Mouse (Mus musculus) kidney, adult 2 months (tissue): ENCODE measurements around the gene Aes.
A peak's percentile ranks its signal among the peaks of the same experiment; 100 is the strongest.

Experiments
- CTCF ChIP-seq: fragments of 200-500 bp; conservative IDR thresholded peaks from 2 replicates; pipeline ENCODE4 v1.5.1; 2011; ENCODE audit warnings: low read depth, mild to moderate bottlenecking, control low read depth, low read length, moderate library complexity, mixed read lengths; ENCODE audit not compliant: insufficient read depth, insufficient read length
- POLR2A ChIP-seq: fragments of 200-500 bp; IDR thresholded peaks from one replicate; pipeline ENCODE4 v1.6.1; 2011; ENCODE audit warnings: low read depth, low read length, control low read depth

- no peak for TF ChIP-seq POLR2A
- TF ChIP-seq CTCF, result 0 out of 2 replicates have a peak, but pooled peaks have one; percentile 10
Measured at GRCm38 (mm10) chr10:81608308-81608707, 49.0 kb downstream of the Aes start.
